Mouse (Mus musculus) midbrain, embryonic 13.5 days (tissue): ENCODE measurements around the gene Asic2. TPM values are rescaled to one million over a fixed set of nuclear protein-coding genes. Genes with fewer than 3 reads are reported as not detected.
A peak's percentile ranks its signal among the peaks of the same experiment; 100 is the strongest.

Experiments
- ATAC-seq: fragments of 200-750 bp; cut with Nextera tagmentation; 2 replicates; pipeline ENCODE4 v1.8.0; 2017; ENCODE audit warnings: mild to moderate bottlenecking, moderate TSS enrichment, moderate library complexity
- H3K27ac ChIP-seq: fragments of 300-500 bp; sonication (generic); 2 replicates; pipeline ENCODE4 v1.5.1; 2015; ENCODE audit warnings: inconsistent platforms, mild to moderate bottlenecking, moderate library complexity
- H3K27me3 ChIP-seq: fragments of 300-500 bp; sonication (generic); 2 replicates; pipeline ENCODE4 v1.6.1; 2015; ENCODE audit warnings: mild to moderate bottlenecking, inconsistent platforms
- H3K36me3 ChIP-seq: fragments of 300-500 bp; sonication (generic); 2 replicates; pipeline ENCODE4 v1.6.1; 2015; ENCODE audit warnings: mild to moderate bottlenecking, inconsistent platforms
- H3K4me1 ChIP-seq: fragments of 300-500 bp; sonication (generic); replicated peaks from 2 replicates; pipeline ENCODE4 v1.6.1; 2015; ENCODE audit warnings: inconsistent platforms
- H3K4me2 ChIP-seq: fragments of 300-500 bp; sonication (generic); replicated peaks from 2 replicates; pipeline ENCODE4 v1.6.1; 2015; ENCODE audit warnings: moderate library complexity, mild to moderate bottlenecking, inconsistent platforms
- H3K4me3 ChIP-seq: fragments of 300-500 bp; sonication (generic); replicated peaks from 2 replicates; pipeline ENCODE4 v1.5.1; 2015; ENCODE audit warnings: mild to moderate bottlenecking, inconsistent platforms
- H3K9ac ChIP-seq: fragments of 300-500 bp; sonication (generic); replicated peaks from 2 replicates; pipeline ENCODE4 v1.6.1; 2015; ENCODE audit warnings: mild to moderate bottlenecking, inconsistent platforms
- H3K9me3 ChIP-seq: fragments of 300-500 bp; sonication (generic); 2 replicates; pipeline ENCODE4 v1.6.1; 2016; ENCODE audit warnings: mild to moderate bottlenecking, inconsistent platforms
- WGBS: fragments of 180-500 bp; shearing (Covaris S2); methylation state at CpG from one replicate; pipeline ENCODE4 v1.1.7; 2015; 5-methylcytosine and 5-hydroxymethylcytosine counted together
- polyA plus RNA-seq: library from polyadenylated mRNA; unstranded; fragments of >200 nt; fragmentation: Nextera tagmentation; extraction: Ambion mirVana; gene quantifications from 2 replicates; pipeline ENCODE4 v1.2.1, GENCODE M21; 2015

Gene Asic2
- polyA plus RNA-seq, 1 experiment from 2014 or later, result 5.0 TPM

- Histone ChIP-seq H3K27ac (no peak overlapping the region), H3K4me2 (no peak overlapping the region), H3K4me1 (no peaks in the 10 kb centered on the region), H3K27me3 (no peaks in the 10 kb centered on the region), H3K36me3 (no peaks in the 10 kb centered on the region), H3K4me3 (no peak overlapping the region), H3K9me3 (no peaks in the 10 kb centered on the region), H3K9ac (no peak overlapping the region)
- WGBS, result 82% methylated on average over 11 of the region's 11 CpGs
- ATAC-seq, result no peak
These were observed 161.2 kb downstream of the Asic2 start for GRCm38 (mm10) chr11:81806905-81807659.

GRCm38 (mm10) chr11:81803544-81803943, 164.7 kb downstream of the Asic2 start:
- 24% methylated on average over 2 of the region's 2 CpGs for WGBS

GRCm38 (mm10) chr11:81802614-81803013, 165.6 kb downstream of the Asic2 start:
- no peaks in the 10 kb centered on the region for H3K4me1 ChIP-seq
- H3K9ac ChIP-seq, result no peak overlapping the region
- no peak for ATAC-seq
- no peaks in the 10 kb centered on the region for H3K36me3 ChIP-seq
- H3K27ac ChIP-seq, result no peak overlapping the region
- H3K4me2 ChIP-seq, result no peak overlapping the region
- no peak overlapping the region for H3K4me3 ChIP-seq
- H3K27me3 ChIP-seq, result no peaks in the 10 kb centered on the region
- WGBS, result 83% methylated on average over 1 of the region's 1 CpGs
- H3K9me3 ChIP-seq, result no peaks in the 10 kb centered on the region

More at GRCm38 (mm10) chr11:81803544-81803943, 164.7 kb downstream of the Asic2 start:
- Histone ChIP-seq H3K4me3 (no peak overlapping the region), H3K27ac (no peak overlapping the region), H3K27me3 (no peaks in the 10 kb centered on the region), H3K9me3 (no peaks in the 10 kb centered on the region), H3K4me2 (no peak overlapping the region), H3K4me1 (no peaks in the 10 kb centered on the region), H3K9ac (no peak overlapping the region), H3K36me3 (no peaks in the 10 kb centered on the region)
- ATAC-seq, result no peak

- no peak overlapping the region for H3K4me2 ChIP-seq
- no peak overlapping the region for H3K27ac ChIP-seq
- WGBS, result 82% methylated on average over 4 of the region's 4 CpGs
- H3K9me3 ChIP-seq, result no peaks in the 10 kb centered on the region
- H3K27me3 ChIP-seq, result no peaks in the 10 kb centered on the region
- no peak for ATAC-seq
- no peak overlapping the region for H3K9ac ChIP-seq
- H3K36me3 ChIP-seq, result no peaks in the 10 kb centered on the region
- no peaks in the 10 kb centered on the region for H3K4me1 ChIP-seq
- no peak overlapping the region for H3K4me3 ChIP-seq
These were observed 167.4 kb downstream of the Asic2 start for GRCm38 (mm10) chr11:81800899-81801298.

GRCm38 (mm10) chr11:81793588-81793987, 174.7 kb downstream of the Asic2 start:
- H3K36me3 ChIP-seq, result no peaks in the 10 kb centered on the region
- H3K4me1 ChIP-seq, result no peaks in the 10 kb centered on the region
- WGBS, result 60% methylated on average over 2 of the region's 2 CpGs
- no peak overlapping the region for H3K27ac ChIP-seq
- no peak overlapping the region for H3K4me2 ChIP-seq
- H3K27me3 ChIP-seq, result 0 out of 2 replicates have a peak, but pooled peaks cover 3% of the 10 kb centered on the region
- no peaks in the 10 kb centered on the region for H3K9me3 ChIP-seq
- no peak overlapping the region for H3K4me3 ChIP-seq
- H3K9ac ChIP-seq, result no peak overlapping the region
- ATAC-seq, result no peak

- 0 out of 2 replicates have a peak, but pooled peaks cover 3% of the 10 kb centered on the region for H3K27me3 ChIP-seq
- no peaks in the 10 kb centered on the region for H3K4me1 ChIP-seq
- H3K4me2 ChIP-seq, result no peak overlapping the region
- WGBS, result 91% methylated on average over 1 of the region's 1 CpGs
- H3K9me3 ChIP-seq, result no peaks in the 10 kb centered on the region
- no peak overlapping the region; the same call in 1 of the 2 replicates for H3K27ac ChIP-seq
- no peaks in the 10 kb centered on the region for H3K36me3 ChIP-seq
- ATAC-seq, result no peak
- H3K9ac ChIP-seq, result no peak overlapping the region
- no peak overlapping the region for H3K4me3 ChIP-seq
These were observed 176.7 kb downstream of the Asic2 start for GRCm38 (mm10) chr11:81791579-81791978.

- no peak for ATAC-seq
- no peaks in the 10 kb centered on the region for H3K9me3 ChIP-seq
- H3K27ac ChIP-seq, result no peak overlapping the region
- no peak overlapping the region for H3K4me3 ChIP-seq
- 0 out of 2 replicates have a peak, but pooled peaks cover 2% of the 10 kb centered on the region for H3K27me3 ChIP-seq
- no peaks in the 10 kb centered on the region for H3K36me3 ChIP-seq
- no peak overlapping the region for H3K9ac ChIP-seq
- WGBS, result 84% methylated on average over 2 of the region's 2 CpGs
- H3K4me2 ChIP-seq, result no peak overlapping the region
- H3K4me1 ChIP-seq, result no peaks in the 10 kb centered on the region
These were observed 187.7 kb downstream of the Asic2 start for GRCm38 (mm10) chr11:81780596-81780995.

- ATAC-seq, result no peak
- no peak overlapping the region for H3K4me3 ChIP-seq
- H3K4me1 ChIP-seq, result no peaks in the 10 kb centered on the region
- H3K36me3 ChIP-seq, result no peaks in the 10 kb centered on the region
- no peak overlapping the region for H3K27ac ChIP-seq
- WGBS, result 85% methylated on average over 7 of the region's 7 CpGs
- no peaks in the 10 kb centered on the region for H3K9me3 ChIP-seq
- H3K4me2 ChIP-seq, result no peak overlapping the region
- 0 out of 2 replicates have a peak, but pooled peaks cover 2% of the 10 kb centered on the region for H3K27me3 ChIP-seq
- H3K9ac ChIP-seq, result no peak overlapping the region
These were observed 188.4 kb downstream of the Asic2 start for GRCm38 (mm10) chr11:81779881-81780280.

GRCm38 (mm10) chr11:81771195-81771895, 196.9 kb downstream of the Asic2 start:
- H3K4me3 ChIP-seq, result no peak overlapping the region
- no peaks in the 10 kb centered on the region for H3K36me3 ChIP-seq
- H3K9ac ChIP-seq, result no peak overlapping the region
- H3K4me1 ChIP-seq, result peaks cover 11% of the 10 kb centered on the region
- H3K27me3 ChIP-seq, result no peaks in the 10 kb centered on the region
- no peaks in the 10 kb centered on the region for H3K9me3 ChIP-seq
- WGBS, result 9% methylated on average over 7 of the region's 7 CpGs
- peak; percentile 40; the same call in 1 of the 2 replicates for ATAC-seq
- no peak overlapping the region for H3K27ac ChIP-seq
- H3K4me2 ChIP-seq, result no peak overlapping the region

- Histone ChIP-seq H3K4me3 (no peak overlapping the region), H3K36me3 (no peaks in the 10 kb centered on the region), H3K27ac (no peak overlapping the region), H3K27me3 (no peaks in the 10 kb centered on the region), H3K4me1 (peaks cover 11% of the 10 kb centered on the region), H3K4me2 (no peak overlapping the region), H3K9ac (no peak overlapping the region), H3K9me3 (no peaks in the 10 kb centered on the region)
- 81% methylated on average over 5 of the region's 5 CpGs for WGBS
- no peak for ATAC-seq
These were observed 198.5 kb downstream of the Asic2 start for GRCm38 (mm10) chr11:81769691-81770260.

- Histone ChIP-seq H3K36me3 (no peaks in the 10 kb centered on the region), H3K27ac (no peak overlapping the region), H3K4me1 (peaks cover 14% of the 10 kb centered on the region), H3K9ac (no peak overlapping the region), H3K4me3 (no peak overlapping the region), H3K27me3 (no peaks in the 10 kb centered on the region), H3K9me3 (no peaks in the 10 kb centered on the region), H3K4me2 (no peak overlapping the region)
- WGBS, result 94% methylated on average over 2 of the region's 2 CpGs
- peak; percentile 34; the same call in 1 of the 2 replicates for ATAC-seq
These were observed 200.0 kb downstream of the Asic2 start for GRCm38 (mm10) chr11:81768305-81768704.

GRCm38 (mm10) chr11:81767781-81768180, 200.5 kb downstream of the Asic2 start:
- Histone ChIP-seq H3K9me3 (no peaks in the 10 kb centered on the region), H3K9ac (no peak overlapping the region), H3K4me3 (no peak overlapping the region), H3K36me3 (no peaks in the 10 kb centered on the region), H3K27me3 (no peaks in the 10 kb centered on the region), H3K27ac (no peak overlapping the region), H3K4me2 (no peak overlapping the region), H3K4me1 (peaks cover 14% of the 10 kb centered on the region)
- WGBS, result 75% methylated on average over 1 of the region's 1 CpGs
- peak; percentile 79 for ATAC-seq
